Mouse (Mus musculus) heart, embryonic 11.5 days (tissue): ENCODE measurements around the gene Ttc9b. TPM values are rescaled to one million over a fixed set of nuclear protein-coding genes. Genes with fewer than 3 reads are reported as not detected.

Experiments
- ATAC-seq: fragments of 200-750 bp; cut with Nextera tagmentation; replicated peaks from 2 replicates; pipeline ENCODE4 v1.8.0; 2017; ENCODE audit warnings: moderate library complexity; ENCODE audit not compliant: insufficient number of reproducible peaks, low FRiP score, low TSS enrichment
- H3K27ac ChIP-seq: fragments of 300-500 bp; sonication (generic); 2 replicates; pipeline ENCODE4 v1.5.1; 2014; ENCODE audit warnings: mild to moderate bottlenecking, low read depth, low read length
- H3K27me3 ChIP-seq: fragments of 300-500 bp; sonication (generic); 2 replicates; pipeline ENCODE4 v1.6.1; 2014; ENCODE audit warnings: mild to moderate bottlenecking, low read length, mixed read lengths; ENCODE audit not compliant: control insufficient read depth, insufficient read depth
- H3K36me3 ChIP-seq: fragments of 300-500 bp; sonication (generic); 2 replicates; pipeline ENCODE4 v1.6.1; 2014; ENCODE audit warnings: mild to moderate bottlenecking, low read length, moderate library complexity, mixed read lengths; ENCODE audit not compliant: control insufficient read depth, insufficient read depth
- H3K4me1 ChIP-seq: fragments of 300-500 bp; sonication (generic); 2 replicates; pipeline ENCODE4 v1.6.1; 2014; ENCODE audit warnings: low read length; ENCODE audit not compliant: control insufficient read depth, insufficient read depth
- H3K4me2 ChIP-seq: fragments of 300-500 bp; sonication (generic); 2 replicates; pipeline ENCODE4 v1.6.1; 2014; ENCODE audit warnings: mild to moderate bottlenecking, moderate library complexity
- H3K4me3 ChIP-seq: fragments of 300-500 bp; sonication (generic); 2 replicates; pipeline ENCODE4 v1.5.1; 2014; ENCODE audit warnings: low read depth, low read length
- H3K9ac ChIP-seq: fragments of 300-500 bp; sonication (generic); 2 replicates; pipeline ENCODE4 v1.6.1; 2014; ENCODE audit warnings: mild to moderate bottlenecking, low read depth, low read length, moderate library complexity
- H3K9me3 ChIP-seq: fragments of 300-500 bp; sonication (generic); replicated peaks from 2 replicates; pipeline ENCODE4 v1.6.1; 2016; ENCODE audit warnings: low read length; ENCODE audit not compliant: control insufficient read depth
- WGBS: fragments of 180-500 bp; shearing (Covaris S2); extraction: QIAGEN DNeasy Blood & Tissue Kit; methylation state at CpG from one replicate; pipeline ENCODE4 v1.1.7; 2014; ENCODE audit not compliant: insufficient replicate concordance; 5-methylcytosine and 5-hydroxymethylcytosine counted together
- polyA plus RNA-seq: library from polyadenylated mRNA; unstranded; fragments of >200 nt; fragmentation: Nextera tagmentation; extraction: Ambion mirVana; gene quantifications from 2 replicates; pipeline ENCODE4 v1.2.1, GENCODE M21; 2014

The Ttc9b gene
- polyA plus RNA-seq, 1 experiment from 2014 or later = not detected

DNA sequence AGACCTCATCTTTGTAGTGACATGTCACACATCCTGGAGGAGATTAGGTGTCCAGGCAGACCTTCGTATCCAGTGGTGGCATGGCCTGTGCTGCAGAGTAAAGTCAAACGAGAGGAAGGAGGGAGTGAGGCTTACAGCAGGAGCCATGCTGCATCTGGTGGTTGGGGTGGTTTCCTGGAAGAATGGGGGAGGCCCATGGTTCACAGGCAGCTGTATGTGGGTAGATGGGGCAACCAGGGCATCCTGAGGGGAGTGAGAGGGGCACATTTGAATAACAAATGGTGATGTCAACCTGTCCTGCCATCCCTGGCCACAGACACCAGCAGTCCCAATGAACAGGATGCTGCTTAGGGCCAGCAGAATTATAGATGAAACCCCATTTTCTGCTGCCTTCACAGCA, 44.0 kb upstream of the Ttc9b start:
- 31% methylated on average over 2 of the region's 2 CpGs for WGBS
- Histone ChIP-seq H3K4me1 (peaks cover 62% of the 10 kb centered on the region), H3K4me3 (no peak overlapping the region), H3K27me3 (no peaks in the 10 kb centered on the region), H3K9me3 (no peaks in the 10 kb centered on the region), H3K4me2 (no peak overlapping the region), H3K36me3 (peaks cover 4% of the 10 kb centered on the region; the same call in 1 of the 2 replicates), H3K9ac (no peak overlapping the region), H3K27ac (peak overlapping the region; percentile 54)
- no peak for ATAC-seq

DNA sequence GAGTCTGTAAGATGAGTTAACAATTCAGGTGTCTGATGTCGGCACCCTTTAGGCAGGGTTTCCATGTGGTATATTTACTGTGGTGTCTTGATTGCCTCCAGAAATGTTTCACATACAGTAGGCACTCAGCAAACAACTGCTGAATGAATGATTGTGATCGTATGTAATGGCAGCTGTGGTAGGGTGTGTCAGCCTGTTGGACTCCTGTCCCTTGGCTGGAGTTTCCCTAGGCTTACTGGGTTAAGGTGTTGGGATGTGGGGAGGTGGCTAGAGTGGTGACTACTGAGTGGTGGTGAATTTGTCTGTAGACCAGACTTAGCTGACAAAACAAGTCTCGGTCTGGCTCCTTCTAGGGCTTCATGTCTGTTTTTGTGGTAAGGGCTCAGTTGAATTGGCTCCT, 43.3 kb upstream of the Ttc9b start:
- WGBS = 87% methylated on average over 3 of the region's 3 CpGs
- Histone ChIP-seq H3K4me1 (peaks cover 55% of the 10 kb centered on the region), H3K27me3 (no peaks in the 10 kb centered on the region), H3K9me3 (no peaks in the 10 kb centered on the region), H3K27ac (no peak overlapping the region), H3K4me3 (no peak overlapping the region), H3K9ac (no peak overlapping the region), H3K36me3 (peaks cover 4% of the 10 kb centered on the region; the same call in 1 of the 2 replicates), H3K4me2 (no peak overlapping the region)
- ATAC-seq = no peak

GRCm38 (mm10) chr7:27610871-27611270, 42.8 kb upstream of the Ttc9b start:
- peaks cover 6% of the 10 kb centered on the region for H3K36me3 ChIP-seq
- WGBS = 89% methylated on average over 5 of the region's 5 CpGs
- H3K4me3 ChIP-seq = no peak overlapping the region
- no peak overlapping the region for H3K27ac ChIP-seq
- no peaks in the 10 kb centered on the region for H3K9me3 ChIP-seq
- peaks cover 50% of the 10 kb centered on the region for H3K4me1 ChIP-seq
- no peaks in the 10 kb centered on the region for H3K27me3 ChIP-seq
- H3K4me2 ChIP-seq = no peak overlapping the region
- no peak for ATAC-seq
- no peak overlapping the region for H3K9ac ChIP-seq

DNA sequence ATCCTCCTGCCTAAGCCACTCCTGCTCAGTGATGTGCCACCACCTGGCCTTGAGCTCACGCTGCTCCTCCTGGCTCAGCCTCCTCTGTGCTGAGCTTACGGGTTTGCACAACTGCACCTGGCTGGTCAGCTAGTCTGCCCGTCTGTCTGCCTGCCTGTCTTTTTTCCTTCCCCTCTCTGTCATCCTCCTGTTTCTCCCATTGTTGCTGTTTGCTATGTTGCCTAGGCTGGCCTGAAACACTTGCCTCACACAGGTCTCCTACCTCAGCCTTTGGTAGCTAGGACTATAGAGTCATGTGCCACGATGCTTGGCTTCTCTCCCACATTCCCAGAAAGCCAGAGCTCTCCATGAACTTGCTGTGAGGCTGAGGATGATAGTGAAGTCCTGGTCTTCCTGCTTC, 40.8 kb upstream of the Ttc9b start:
- H3K36me3 ChIP-seq = peaks cover 11% of the 10 kb centered on the region
- H3K27ac ChIP-seq = no peak overlapping the region

DNA sequence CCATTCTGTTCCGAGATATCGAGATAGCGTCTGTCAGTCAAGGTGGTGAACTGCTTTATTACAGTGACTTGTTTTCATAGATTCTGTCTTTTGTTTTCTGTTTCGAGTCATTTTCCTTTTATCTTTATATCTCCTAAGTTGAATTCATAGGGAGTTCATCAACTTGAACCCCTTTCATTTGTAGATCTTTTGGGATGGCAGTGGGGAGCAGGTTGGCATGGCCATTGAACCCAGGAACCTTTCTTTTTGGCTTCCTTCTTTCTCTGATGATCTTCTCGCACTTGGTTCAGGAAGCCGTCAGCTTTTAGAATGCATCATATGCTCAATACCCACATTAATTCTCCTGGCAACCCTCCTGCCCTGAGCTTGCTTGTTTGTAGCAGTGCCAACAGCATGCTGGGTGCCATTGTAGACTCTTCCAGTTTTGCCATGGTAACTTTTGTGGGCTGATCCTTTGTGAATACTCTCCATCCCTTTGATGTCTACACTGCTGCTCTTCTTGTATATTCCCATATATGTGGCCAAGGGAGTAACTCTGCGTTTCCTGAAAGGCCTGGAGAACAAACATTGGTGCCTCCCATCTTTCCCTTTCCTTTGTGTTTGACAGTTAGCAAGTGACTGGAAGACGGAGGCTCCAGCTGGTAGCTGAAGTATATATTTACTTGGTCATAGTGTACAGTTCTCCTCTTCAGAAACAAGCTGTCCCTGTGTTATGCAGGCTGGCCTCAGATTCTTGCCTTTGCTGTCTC, 39.8 kb upstream of the Ttc9b start:
- H3K4me1 ChIP-seq = peaks cover 20% of the 10 kb centered on the region
- no peak overlapping the region for H3K4me3 ChIP-seq
- no peaks in the 10 kb centered on the region for H3K9me3 ChIP-seq
- H3K9ac ChIP-seq = no peak overlapping the region
- H3K27ac ChIP-seq = no peak overlapping the region
- ATAC-seq = no peak
- no peak overlapping the region for H3K4me2 ChIP-seq
- 78% methylated on average over 8 of the region's 8 CpGs for WGBS
- no peaks in the 10 kb centered on the region for H3K27me3 ChIP-seq
- peaks cover 10% of the 10 kb centered on the region for H3K36me3 ChIP-seq

More for the DNA sequence above, 40.8 kb upstream of the Ttc9b start:
- no peak overlapping the region for H3K4me2 ChIP-seq
- no peak for ATAC-seq
- H3K4me3 ChIP-seq = no peak overlapping the region
- H3K9ac ChIP-seq = no peak overlapping the region
- no peaks in the 10 kb centered on the region for H3K27me3 ChIP-seq
- 82% methylated on average over 4 of the region's 4 CpGs for WGBS
- no peaks in the 10 kb centered on the region for H3K9me3 ChIP-seq
- peaks cover 30% of the 10 kb centered on the region for H3K4me1 ChIP-seq

DNA sequence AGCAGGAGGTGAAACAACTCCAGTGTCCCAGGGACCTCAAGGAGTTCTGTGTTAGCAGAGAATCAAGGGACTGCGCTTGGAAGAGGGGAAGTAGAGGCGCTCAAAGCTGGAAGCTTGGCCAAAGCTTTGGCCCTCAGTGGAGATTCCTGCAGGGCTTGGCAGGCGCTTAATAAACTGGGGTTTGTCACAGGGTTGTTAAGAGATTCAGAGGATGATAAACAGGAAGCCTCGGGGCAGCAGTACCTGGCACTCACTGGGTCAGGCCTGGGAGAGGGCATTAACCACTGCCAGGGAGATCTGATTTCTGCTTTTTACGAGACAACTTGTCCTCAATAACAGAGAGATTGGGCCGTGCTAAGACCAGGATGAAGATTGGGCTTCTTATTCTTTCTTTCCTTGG, 32.7 kb upstream of the Ttc9b start:
- H3K27ac ChIP-seq = no peak overlapping the region
- no peaks in the 10 kb centered on the region for H3K9me3 ChIP-seq
- peaks cover 31% of the 10 kb centered on the region for H3K36me3 ChIP-seq
- no peak overlapping the region for H3K4me3 ChIP-seq
- no peaks in the 10 kb centered on the region for H3K4me1 ChIP-seq
- no peak for ATAC-seq
- 86% methylated on average over 6 of the region's 6 CpGs for WGBS
- no peak overlapping the region for H3K9ac ChIP-seq
- H3K27me3 ChIP-seq = no peaks in the 10 kb centered on the region
- no peak overlapping the region for H3K4me2 ChIP-seq

GRCm38 (mm10) chr7:27622234-27622633, 31.5 kb upstream of the Ttc9b start:
- no peak overlapping the region for H3K9ac ChIP-seq
- no peak overlapping the region for H3K4me3 ChIP-seq
- no peak overlapping the region for H3K4me2 ChIP-seq
- 56% methylated on average over 1 of the region's 1 CpGs for WGBS
- H3K4me1 ChIP-seq = no peaks in the 10 kb centered on the region
- H3K27ac ChIP-seq = no peak overlapping the region
- H3K36me3 ChIP-seq = peaks cover 35% of the 10 kb centered on the region
- ATAC-seq = no peak
- H3K27me3 ChIP-seq = no peaks in the 10 kb centered on the region
- no peaks in the 10 kb centered on the region for H3K9me3 ChIP-seq

GRCm38 (mm10) chr7:27624967-27625366, 28.7 kb upstream of the Ttc9b start:
- no peak overlapping the region for H3K27ac ChIP-seq
- no peak for ATAC-seq
- H3K9ac ChIP-seq = no peak overlapping the region
- H3K27me3 ChIP-seq = no peaks in the 10 kb centered on the region
- H3K9me3 ChIP-seq = no peaks in the 10 kb centered on the region
- no peak overlapping the region for H3K4me2 ChIP-seq
- H3K4me1 ChIP-seq = no peaks in the 10 kb centered on the region
- H3K4me3 ChIP-seq = no peak overlapping the region
- H3K36me3 ChIP-seq = peaks cover 35% of the 10 kb centered on the region

DNA sequence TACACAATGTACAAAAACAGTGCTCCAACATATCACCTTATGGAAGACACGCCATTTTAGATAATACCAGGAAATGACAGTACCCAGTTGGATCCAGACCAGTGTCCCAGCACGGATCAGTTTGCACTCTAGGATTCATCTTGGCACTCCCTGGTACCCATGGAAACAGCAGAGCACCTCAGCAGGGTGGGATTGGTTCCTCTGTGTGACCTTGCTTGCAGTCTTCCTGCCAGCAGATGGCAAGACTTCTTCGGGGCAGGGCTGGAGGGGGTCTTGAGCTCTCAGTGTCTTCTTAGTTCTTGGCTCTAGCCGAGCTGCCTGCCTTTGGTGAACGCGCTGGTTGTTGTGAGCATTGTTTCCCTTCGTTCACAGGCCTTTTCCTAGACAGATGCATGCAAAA, 26.0 kb upstream of the Ttc9b start:
- Histone ChIP-seq H3K9me3 (no peaks in the 10 kb centered on the region), H3K27me3 (no peaks in the 10 kb centered on the region), H3K36me3 (peaks cover 42% of the 10 kb centered on the region), H3K9ac (no peak overlapping the region), H3K4me1 (no peaks in the 10 kb centered on the region), H3K4me3 (no peak overlapping the region), H3K27ac (no peak overlapping the region), H3K4me2 (no peak overlapping the region)
- no peak for ATAC-seq
- 85% methylated on average over 7 of the region's 7 CpGs for WGBS
